Mouse (Mus musculus) heart, embryonic 14.5 days (tissue): Measurements from ENCODE around the gene Zdhhc19. TPM values are rescaled to one million over a fixed set of nuclear protein-coding genes. Genes with fewer than 3 reads are reported as not detected.
A peak's percentile ranks its signal among the peaks of the same experiment; 100 is the strongest.

Experiments used
- ATAC-seq: fragments of 200-750 bp; cut with Nextera tagmentation; 2 replicates; pipeline ENCODE4 v1.8.0; 2017; ENCODE audit warnings: low read depth, moderate TSS enrichment; ENCODE audit not compliant: insufficient number of reproducible peaks, insufficient read depth, low FRiP score
- H3K27ac ChIP-seq, 2 experiments: fragments of 200-500 bp in 1 of 2; fragments of 300-500 bp in 1 of 2; sonication (generic) in 1 of 2; replicated peaks in 1 of 2; 2 replicates each; pipeline ENCODE4 v1.5.1; 2012 to 2014; ENCODE audit warnings: low read depth in 2 of 2, low read length in 2 of 2, control low read depth in 1 of 2, mild to moderate bottlenecking in 1 of 2, mixed read lengths in 1 of 2; ENCODE audit not compliant: control insufficient read depth in 1 of 2, insufficient read depth in 1 of 2
- H3K27me3 ChIP-seq: fragments of 300-500 bp; sonication (generic); 2 replicates; pipeline ENCODE4 v1.6.1; 2014; ENCODE audit warnings: mild to moderate bottlenecking, low read length, control low read depth; ENCODE audit not compliant: control insufficient read depth, insufficient read depth
- H3K36me3 ChIP-seq: fragments of 300-500 bp; sonication (generic); 2 replicates; pipeline ENCODE4 v1.6.1; 2014; ENCODE audit warnings: mild to moderate bottlenecking, control low read depth, low read length, mixed read lengths; ENCODE audit not compliant: control insufficient read depth, insufficient read depth
- H3K4me1 ChIP-seq, 2 experiments: fragments of 200-500 bp in 1 of 2; fragments of 300-500 bp in 1 of 2; sonication (generic) in 1 of 2; 2 replicates each; pipeline ENCODE4 v1.6.1; 2012 to 2014; ENCODE audit warnings: low read length in 2 of 2, control low read depth in 1 of 2, mixed read lengths in 1 of 2; ENCODE audit not compliant: control insufficient read depth in 2 of 2, insufficient read depth in 2 of 2
- H3K4me2 ChIP-seq: fragments of 300-500 bp; sonication (generic); 2 replicates; pipeline ENCODE4 v1.6.1; 2014; ENCODE audit warnings: mild to moderate bottlenecking, low read length
- H3K4me3 ChIP-seq, 2 experiments: fragments of 200-500 bp in 1 of 2; fragments of 300-500 bp in 1 of 2; sonication (generic) in 1 of 2; 2 replicates each; pipeline ENCODE4 v1.5.1; 2012 to 2014; ENCODE audit warnings: low read length in 2 of 2, mild to moderate bottlenecking in 2 of 2, control low read depth in 1 of 2, low read depth in 1 of 2, moderate library complexity in 1 of 2; ENCODE audit not compliant: control insufficient read depth in 1 of 2, insufficient read depth in 1 of 2
- H3K9ac ChIP-seq: fragments of 300-500 bp; sonication (generic); 2 replicates; pipeline ENCODE4 v1.6.1; 2014; ENCODE audit warnings: mild to moderate bottlenecking, low read length
- H3K9me3 ChIP-seq: fragments of 300-500 bp; sonication (generic); 2 replicates; pipeline ENCODE4 v1.6.1; 2016; ENCODE audit warnings: low read length, control low read depth; ENCODE audit not compliant: control insufficient read depth
- WGBS: fragments of 180-500 bp; shearing (Covaris S2); extraction: QIAGEN DNeasy Blood & Tissue Kit; methylation state at CpG from one replicate; pipeline ENCODE4 v1.1.7; 2014; 5-methylcytosine and 5-hydroxymethylcytosine counted together
- polyA plus RNA-seq: library from polyadenylated mRNA; unstranded; fragments of >200 nt; fragmentation: Nextera tagmentation; extraction: Ambion mirVana; gene quantifications from 2 replicates; pipeline ENCODE4 v1.2.1, GENCODE M21; 2014

Gene Zdhhc19
- polyA plus RNA-seq, 1 experiment from 2014 or later = not detected

DNA sequence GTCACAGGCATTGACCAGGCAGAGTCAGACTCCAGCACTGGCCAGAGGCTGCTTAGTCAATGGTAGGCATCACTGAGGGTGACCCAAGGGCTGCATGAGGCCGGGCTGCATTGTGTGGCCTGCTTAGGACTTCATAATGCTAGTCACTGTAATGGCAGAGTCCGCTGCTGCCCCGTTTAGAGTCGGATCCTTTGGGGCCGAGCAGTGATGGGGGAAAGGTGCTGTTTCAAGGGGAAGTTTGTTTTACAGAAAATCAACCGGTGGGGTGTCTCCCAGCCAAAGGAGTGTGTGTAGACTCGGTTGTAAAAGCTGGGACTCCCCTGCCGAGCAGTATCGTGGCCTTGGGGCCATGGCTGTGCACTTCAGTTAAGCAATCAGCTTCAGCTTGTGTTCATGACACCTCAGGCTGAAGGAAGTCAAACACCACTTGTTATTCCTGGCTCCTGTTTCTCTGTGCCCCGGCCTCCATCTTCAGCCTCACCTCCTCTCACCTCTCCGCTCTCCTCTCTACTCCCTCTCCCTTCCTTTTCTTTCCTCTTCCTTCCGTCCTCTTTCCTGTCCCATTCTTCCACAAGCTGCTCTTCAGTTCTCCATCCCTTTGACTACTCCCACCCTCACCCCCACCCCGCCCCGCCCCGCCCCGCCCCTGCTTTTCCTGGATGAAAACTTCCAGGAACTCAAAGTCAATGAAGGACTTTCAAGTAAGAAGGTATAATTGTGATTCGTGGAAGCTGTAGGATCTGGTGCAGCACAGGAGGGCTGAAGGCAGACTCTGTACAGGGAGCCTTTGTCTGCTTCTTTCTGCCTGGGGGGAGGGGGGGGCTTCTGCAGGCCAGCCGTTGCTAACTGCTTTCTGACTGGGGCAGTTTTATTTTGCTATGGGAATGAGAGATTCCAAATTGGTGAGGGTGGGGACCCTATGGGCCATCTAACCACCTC is 14.6 kb downstream of the Zdhhc19 start:
- Histone ChIP-seq H3K27me3 (0 out of 2 replicates have a peak, but pooled peaks cover 3% of the 10 kb centered on the region), H3K9me3 (no peaks in the 10 kb centered on the region), H3K4me3 (no peak overlapping the region), H3K27ac (peak overlapping the region; percentile 86 to 90), H3K4me1 (peaks cover 30 to 40% of the 10 kb centered on the region in 2 experiments), H3K9ac (peak overlapping the region; percentile 30; the same call in 1 of the 2 replicates), H3K4me2 (peak overlapping the region; percentile 8; the same call in 1 of the 2 replicates), H3K36me3 (no peaks in the 10 kb centered on the region)
- WGBS = 63% methylated on average over 18 of the region's 18 CpGs
- ATAC-seq = no peak

DNA sequence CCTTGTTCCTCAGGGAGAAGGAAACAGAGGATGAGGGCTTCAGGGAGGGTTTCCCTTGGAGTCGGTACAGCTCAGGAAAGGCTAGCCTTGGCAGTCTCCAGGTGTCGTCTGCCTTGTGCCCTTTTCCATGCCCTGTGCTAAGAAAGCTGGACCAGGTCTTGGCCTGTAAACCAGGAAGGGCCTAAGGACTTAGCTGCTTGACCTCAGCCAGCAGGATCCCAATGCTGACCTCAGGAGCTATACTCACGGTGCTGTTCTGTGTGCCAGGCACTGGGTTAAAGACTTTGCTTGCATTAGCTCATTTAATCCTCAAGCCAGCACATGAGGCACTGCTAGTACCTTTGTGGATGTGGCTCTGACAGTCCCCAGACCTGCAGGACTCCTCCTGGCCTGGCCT is 15.3 kb downstream of the Zdhhc19 start:
- peaks cover 35 to 46% of the 10 kb centered on the region in 2 experiments for H3K4me1 ChIP-seq
- no peaks in the 10 kb centered on the region for H3K36me3 ChIP-seq
- no peaks in the 10 kb centered on the region for H3K9me3 ChIP-seq
- peak overlapping the region; percentile 30; the same call in 1 of the 2 replicates for H3K9ac ChIP-seq
- no peak overlapping the region for H3K27ac ChIP-seq
- ATAC-seq = no peak
- H3K4me2 ChIP-seq = no peak overlapping the region
- 0 out of 2 replicates have a peak, but pooled peaks cover under 1% of the 10 kb centered on the region for H3K27me3 ChIP-seq
- no peak overlapping the region for H3K4me3 ChIP-seq
- 76% methylated on average over 3 of the region's 3 CpGs for WGBS

DNA sequence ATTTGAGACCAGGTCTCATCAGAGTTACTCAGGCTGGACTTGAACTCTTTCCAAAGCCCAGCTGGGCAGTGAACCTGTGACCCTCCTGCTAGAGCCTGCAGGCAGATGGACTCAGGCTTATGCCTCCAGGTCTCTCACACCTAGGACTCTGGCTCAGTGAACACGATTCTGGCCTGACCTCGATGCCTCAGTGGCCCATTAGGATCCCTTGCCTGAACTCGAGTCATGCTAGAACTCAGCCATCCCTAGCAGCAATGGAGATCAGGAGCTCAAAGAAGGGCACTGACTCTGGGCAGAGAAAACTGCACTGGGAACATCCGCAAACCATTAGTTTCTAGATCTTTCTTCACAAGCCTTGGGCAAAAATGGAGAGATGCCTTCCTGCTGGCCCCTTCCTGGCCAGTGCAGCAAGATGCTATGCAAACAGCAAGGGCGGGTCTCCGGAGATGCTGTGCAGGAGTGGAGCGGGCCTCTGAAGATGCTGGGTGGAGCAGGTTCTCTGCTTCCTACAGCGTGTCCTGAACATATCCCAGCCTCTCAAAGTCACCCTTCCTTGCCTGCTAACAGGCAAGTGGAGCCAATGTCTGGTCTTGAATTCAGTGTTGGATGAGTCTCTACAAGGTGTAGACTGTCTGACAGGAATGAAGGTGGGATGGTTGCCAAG is 15.9 kb downstream of the Zdhhc19 start:
- no peak overlapping the region for H3K27ac ChIP-seq
- H3K4me3 ChIP-seq = no peak overlapping the region
- no peak overlapping the region for H3K4me2 ChIP-seq
- peaks cover 36 to 46% of the 10 kb centered on the region in 2 experiments for H3K4me1 ChIP-seq
- H3K9ac ChIP-seq = no peak overlapping the region
- no peaks in the 10 kb centered on the region for H3K9me3 ChIP-seq
- 87% methylated on average over 8 of the region's 8 CpGs for WGBS
- H3K36me3 ChIP-seq = no peaks in the 10 kb centered on the region
- no peak for ATAC-seq
- H3K27me3 ChIP-seq = no peaks in the 10 kb centered on the region

DNA sequence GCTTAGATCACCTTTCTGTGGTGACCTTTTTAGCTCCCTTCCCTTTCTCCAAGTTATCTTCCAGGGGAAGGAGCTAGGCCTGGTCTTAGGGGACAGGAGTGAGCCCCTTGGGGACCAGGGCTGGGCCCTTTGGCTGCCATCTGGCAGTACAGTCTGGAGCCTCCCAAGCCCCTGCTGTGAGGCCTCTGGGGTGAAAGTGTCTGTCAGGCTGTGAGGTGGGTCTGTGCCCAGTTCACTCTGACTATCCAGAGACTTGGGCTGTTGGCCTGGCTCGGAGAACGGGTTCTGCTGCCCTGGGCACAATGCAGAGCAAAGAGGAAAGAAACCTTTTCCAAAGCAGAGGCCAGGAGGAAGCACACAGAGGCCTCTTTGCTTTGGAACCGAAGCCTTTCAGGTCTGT is 16.9 kb downstream of the Zdhhc19 start:
- peaks cover 33 to 41% of the 10 kb centered on the region in 2 experiments for H3K4me1 ChIP-seq
- H3K9me3 ChIP-seq = no peaks in the 10 kb centered on the region
- H3K36me3 ChIP-seq = no peaks in the 10 kb centered on the region
- no peak overlapping the region for H3K4me3 ChIP-seq
- no peak overlapping the region for H3K9ac ChIP-seq
- 71% methylated on average over 3 of the region's 3 CpGs for WGBS
- H3K27me3 ChIP-seq = no peaks in the 10 kb centered on the region
- H3K4me2 ChIP-seq = no peak overlapping the region
- H3K27ac ChIP-seq = no peak overlapping the region
- no peak for ATAC-seq

DNA sequence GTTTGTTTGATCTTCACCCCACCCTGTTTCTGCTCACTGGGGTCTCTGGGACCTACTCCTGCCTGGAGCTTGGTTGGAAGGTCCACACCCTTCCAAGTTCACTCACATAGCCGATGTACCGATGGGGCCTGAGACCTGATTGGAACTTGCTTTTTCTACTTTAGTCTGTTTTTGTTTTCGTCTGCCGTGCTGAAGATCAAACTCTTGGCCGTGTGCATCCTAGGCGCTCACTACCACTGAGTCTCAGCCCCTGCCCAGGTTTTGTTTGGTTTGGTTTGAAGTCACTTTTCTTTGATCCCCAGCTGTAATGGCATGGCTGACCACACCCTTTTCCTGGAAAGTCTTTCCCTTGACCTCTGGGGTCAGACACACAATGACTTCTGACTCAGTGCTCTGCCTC is 17.3 kb downstream of the Zdhhc19 start:
- Histone ChIP-seq H3K4me1 (peaks cover 33 to 38% of the 10 kb centered on the region in 2 experiments), H3K27me3 (no peaks in the 10 kb centered on the region), H3K9me3 (no peaks in the 10 kb centered on the region), H3K36me3 (no peaks in the 10 kb centered on the region), H3K9ac (no peak overlapping the region), H3K4me3 (no peak overlapping the region), H3K4me2 (no peak overlapping the region), H3K27ac (no peak overlapping the region)
- ATAC-seq = no peak
- WGBS = 89% methylated on average over 6 of the region's 6 CpGs

DNA sequence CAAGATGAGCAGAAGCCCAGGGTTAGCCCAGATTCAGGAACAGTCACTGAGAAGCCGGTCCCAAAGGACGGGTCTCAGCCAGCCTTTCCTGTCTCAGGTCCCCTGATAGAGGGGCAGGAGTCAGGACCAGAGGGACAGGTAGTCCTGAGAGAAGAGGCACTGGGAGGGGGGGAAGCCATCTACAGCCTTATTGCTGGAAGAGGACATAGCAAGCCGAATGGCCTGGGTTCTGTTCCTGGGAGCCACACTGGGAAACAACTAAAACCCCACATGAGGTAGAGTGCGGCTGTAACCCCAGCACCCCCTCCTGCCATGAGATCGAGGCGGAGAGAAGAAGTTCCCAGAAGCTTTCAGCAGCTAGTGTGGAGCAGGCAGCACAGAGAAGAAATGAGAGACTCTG is 17.9 kb downstream of the Zdhhc19 start:
- Histone ChIP-seq H3K4me2 (no peak overlapping the region), H3K9me3 (no peaks in the 10 kb centered on the region), H3K4me3 (no peak overlapping the region), H3K27ac (no peak overlapping the region), H3K9ac (no peak overlapping the region), H3K27me3 (no peaks in the 10 kb centered on the region), H3K4me1 (peaks cover 29 to 33% of the 10 kb centered on the region in 2 experiments), H3K36me3 (no peaks in the 10 kb centered on the region)
- 95% methylated on average over 6 of the region's 6 CpGs for WGBS
- ATAC-seq = no peak

DNA sequence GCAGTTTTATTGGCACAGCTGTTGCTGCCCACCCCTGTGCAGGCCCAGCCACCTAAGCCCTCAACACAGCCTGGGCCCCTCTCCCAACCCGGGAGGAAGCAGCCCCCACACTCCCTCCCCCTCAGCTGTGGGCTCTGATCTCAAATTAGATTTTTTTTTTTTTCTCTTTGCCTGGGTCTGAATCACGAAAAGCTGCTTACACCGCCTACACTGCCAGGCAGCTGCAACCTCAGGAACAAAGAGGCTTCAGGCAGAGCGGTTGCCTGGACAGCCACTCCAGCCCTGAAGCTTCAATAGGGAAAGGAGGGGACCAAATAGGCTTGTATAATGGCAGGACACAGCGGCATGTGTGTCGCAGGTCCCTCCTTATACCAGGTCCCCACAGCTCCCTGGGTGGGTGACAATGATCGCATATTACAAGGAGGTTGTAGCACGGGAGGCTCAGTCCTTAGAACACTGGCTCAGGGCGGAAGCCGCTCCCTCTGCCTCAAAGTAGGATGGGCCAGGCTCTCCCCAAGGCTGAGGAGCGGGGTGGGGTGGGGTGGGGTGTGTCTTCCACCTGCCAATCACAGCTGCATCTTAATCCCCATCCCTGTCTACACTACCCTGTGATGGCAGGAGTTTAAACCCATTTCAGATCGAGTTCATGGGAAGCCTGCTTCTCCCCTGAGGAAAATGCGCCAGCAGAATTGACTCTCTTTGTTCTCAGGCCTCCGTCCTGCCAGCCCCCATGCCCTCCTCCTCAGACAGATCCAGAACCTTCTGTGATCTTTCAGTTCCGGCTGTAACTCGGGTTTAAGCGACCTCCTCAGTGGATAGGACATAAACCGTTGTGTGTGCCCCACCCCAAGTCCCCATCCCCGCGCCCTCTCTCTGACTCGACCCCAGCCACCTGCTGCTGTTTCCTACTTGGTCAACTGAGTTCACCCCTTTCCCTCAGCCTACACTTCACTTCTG is 20.2 kb downstream of the Zdhhc19 start:
- WGBS = 37% methylated on average over 21 of the region's 21 CpGs
- peak overlapping the region in 1 of 2 experiments; percentile 33; a peak in 1 of 4 replicates for H3K27ac ChIP-seq
- H3K4me3 ChIP-seq = no peak overlapping the region
- H3K4me1 ChIP-seq = peaks cover 11 to 12% of the 10 kb centered on the region in 2 experiments
- ATAC-seq = no peak
- no peaks in the 10 kb centered on the region for H3K36me3 ChIP-seq
- H3K4me2 ChIP-seq = peak overlapping the region; percentile 40; the same call in 1 of the 2 replicates
- H3K9ac ChIP-seq = peak overlapping the region; percentile 41; the same call in 1 of the 2 replicates
- no peaks in the 10 kb centered on the region for H3K9me3 ChIP-seq
- H3K27me3 ChIP-seq = no peaks in the 10 kb centered on the region
